Mouse (Mus musculus): ENCODE results near the gene Grifin.

Gene Grifin

GRCm38 (mm10) chr5:140549306-140550047, 15.4 kb downstream of the Grifin start:
- no peak for DNase-seq (ENCODE audit: low spot score)

DNA sequence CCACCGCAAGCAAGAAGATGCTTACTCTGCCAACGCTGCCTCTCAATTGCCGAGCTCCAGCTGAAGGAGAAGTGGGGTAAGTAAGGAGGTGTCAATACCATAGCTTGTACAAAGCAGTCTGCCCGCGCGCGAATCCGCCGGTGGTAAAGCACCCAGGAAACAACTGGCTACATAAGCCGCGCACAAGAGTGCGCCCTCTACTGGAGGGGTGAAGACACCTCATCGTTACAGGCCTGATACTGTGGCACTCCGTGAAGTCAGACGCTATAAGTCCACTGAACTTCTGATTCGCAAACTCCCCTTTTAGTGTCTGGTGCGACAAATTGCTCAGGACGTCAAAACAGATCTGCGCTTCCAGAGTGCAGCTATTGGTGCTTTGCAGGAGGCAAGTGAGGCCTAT, 18.5 kb downstream of the Grifin start:
- no peak for DNase-seq (ENCODE audit: low spot score)

DNA sequence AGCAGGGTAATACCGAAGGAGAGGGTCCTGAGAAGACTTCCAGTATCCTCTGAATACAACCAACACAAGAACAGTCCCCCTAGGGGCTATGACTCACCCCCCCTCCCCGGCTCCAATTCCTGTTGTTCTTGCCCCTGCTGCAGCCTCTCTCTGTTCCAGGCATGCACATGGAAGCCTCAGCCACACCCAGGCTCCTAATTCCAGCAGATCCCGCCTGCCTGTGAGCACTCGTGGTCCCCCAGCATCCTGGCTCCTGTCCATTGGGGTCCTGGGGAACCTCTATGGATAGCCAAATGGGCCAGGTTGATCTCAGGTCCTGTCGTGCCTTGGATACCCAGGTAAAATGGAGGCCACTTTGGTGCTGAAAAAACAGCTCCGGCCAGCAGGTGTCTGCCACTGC, 19.2 kb downstream of the Grifin start:
- no peak for DNase-seq (ENCODE audit: low spot score)

GRCm38 (mm10) chr5:140542811-140543575, 21.9 kb downstream of the Grifin start:
- no peak for DNase-seq (ENCODE audit: low spot score)

DNA sequence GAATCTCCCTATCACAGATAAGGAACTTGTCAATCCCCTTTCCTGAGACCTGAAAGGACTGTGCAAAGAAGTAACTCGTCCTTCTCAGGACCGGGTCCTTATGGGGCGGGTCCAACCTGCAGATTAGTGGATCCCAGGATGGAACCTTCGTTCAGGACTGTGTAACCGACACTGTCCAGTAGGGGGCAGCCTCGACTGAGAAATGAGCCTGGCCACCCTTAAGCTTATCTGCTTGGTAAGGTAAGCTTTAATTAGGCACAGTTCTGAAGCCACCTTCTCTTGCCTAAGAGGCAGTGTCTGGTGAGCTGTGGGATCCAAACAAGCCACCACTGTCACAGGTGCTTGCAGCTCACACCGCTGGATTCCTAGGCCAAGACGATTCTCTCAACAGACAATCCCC, 24.8 kb downstream of the Grifin start:
- peak; percentile 90 for DNase-seq (ENCODE audit: low spot score)

DNA sequence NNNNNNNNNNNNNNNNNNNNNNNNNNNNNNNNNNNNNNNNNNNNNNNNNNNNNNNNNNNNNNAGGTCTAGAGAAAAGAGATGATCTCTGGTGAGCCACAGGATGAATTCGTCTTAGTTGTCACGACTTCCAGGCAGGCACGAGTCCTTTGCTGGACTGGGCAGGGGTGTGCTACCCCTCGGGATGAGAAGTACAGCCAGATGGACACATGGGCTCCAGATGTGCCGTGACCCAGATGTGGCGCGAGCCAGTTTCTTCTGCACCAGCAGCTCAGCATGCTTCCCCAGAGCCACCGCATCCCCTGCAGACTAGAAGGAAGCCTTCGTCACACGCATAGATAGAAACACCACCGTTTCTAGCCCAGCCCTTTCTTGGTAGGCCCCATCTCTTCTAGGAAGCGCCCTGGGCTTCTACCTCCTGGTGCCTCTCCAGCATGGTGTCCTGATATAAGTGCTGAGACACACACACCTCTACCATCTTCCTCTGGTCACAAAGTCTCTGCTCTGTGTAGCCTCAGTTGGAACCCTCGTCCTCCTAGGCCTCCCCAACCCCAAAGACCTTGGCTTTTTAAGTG, 26.7 kb downstream of the Grifin start:
- no peak for DNase-seq (ENCODE audit: low spot score)

DNA sequence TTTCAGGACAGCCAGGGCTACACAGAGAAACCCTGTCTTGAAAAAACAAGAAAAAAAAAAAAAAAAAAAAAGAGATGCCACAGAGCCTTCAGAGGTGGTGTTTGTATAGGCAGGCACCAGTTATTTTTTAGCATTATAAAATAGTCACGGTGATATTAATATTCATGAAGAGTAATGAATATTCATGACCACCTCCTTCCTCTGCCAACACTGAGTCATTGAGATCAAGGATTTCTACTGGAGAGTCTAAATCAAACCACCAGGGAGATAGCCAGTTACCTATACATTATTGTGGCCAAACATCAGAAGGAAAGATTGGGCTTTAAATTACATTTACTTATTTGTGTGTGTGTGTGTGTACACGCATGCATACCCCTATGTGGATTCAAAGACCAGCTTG, 38.1 kb downstream of the Grifin start:
- no peak for DNase-seq (ENCODE audit: low spot score)

GRCm38 (mm10) chr5:140521196-140521595, 43.7 kb downstream of the Grifin start:
- DNase-seq (ENCODE audit: low spot score) = no peak

GRCm38 (mm10) chr5:140517921-140518230, 47.0 kb downstream of the Grifin start:
- no peak for DNase-seq (ENCODE audit: low spot score)

GRCm38 (mm10) chr5:140517159-140517920, 47.5 kb downstream of the Grifin start:
- no peak for DNase-seq (ENCODE audit: low spot score)

DNA sequence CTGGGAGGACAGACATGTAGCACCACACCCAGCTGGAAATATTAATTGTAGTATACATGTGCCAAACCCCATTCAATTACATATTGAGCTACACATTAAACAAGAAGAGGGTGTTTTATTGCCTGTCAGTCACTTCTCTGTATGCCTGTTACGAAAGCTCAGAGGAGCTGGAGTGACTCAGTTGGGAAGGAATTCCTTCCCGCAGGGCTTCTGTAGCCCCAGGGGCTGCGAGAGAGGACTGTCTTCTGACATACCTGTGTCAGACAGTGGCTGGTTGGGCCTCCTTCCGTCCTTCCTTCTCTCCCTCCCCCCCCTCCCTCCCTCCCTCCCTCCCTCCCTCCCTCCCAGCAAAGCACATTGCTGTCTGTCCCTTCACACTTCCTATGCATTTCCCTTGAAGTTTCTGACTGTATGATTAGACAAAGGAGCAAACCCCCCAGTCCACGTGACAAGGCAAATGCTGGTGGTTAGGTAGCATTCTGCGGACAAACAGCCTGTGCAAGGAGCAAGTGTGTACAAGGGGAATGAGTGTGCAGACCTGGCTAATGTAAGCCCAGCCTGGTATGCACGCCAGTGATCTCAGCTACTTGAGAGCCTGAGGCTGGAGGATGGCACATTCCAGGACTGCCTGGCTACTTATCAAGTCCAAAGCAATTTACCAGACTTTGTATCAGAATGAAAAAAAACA, 49.9 kb downstream of the Grifin start:
- peak; percentile 42 for DNase-seq (ENCODE audit: low spot score)

DNA sequence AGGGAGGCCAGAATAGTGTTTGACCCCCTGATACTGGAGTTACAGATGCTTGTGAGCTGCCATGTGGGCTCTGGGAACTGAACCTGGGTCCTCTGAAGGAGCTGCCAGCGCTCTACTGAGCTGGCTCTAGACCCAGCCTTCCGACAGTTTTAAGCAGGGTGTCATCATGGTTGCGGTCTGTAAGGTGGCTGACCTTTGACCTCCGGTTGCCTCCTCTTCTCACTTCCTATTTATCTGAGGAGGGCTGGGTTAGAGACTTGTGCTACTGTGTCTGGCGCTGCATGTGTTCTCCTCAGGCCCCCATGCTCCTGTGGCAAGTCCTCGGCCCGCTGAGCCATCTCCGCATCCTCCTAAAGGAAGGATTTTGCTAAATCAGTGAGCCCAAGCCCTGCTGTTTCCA, 51.0 kb downstream of the Grifin start:
- no peak for DNase-seq (ENCODE audit: low spot score)
